Mouse (Mus musculus): ENCODE results near the gene Pdcd1.

- TF ChIP-seq CTCF (conservative IDR thresholded peaks at IDR 0.05; ENCODE audit: low read length): no peak
- no peak for TF ChIP-seq NANOG (IDR thresholded peaks at IDR 0.05; ENCODE audit: borderline replicate concordance, low read length)
Measured at GRCm38 (mm10) chr1:94086311-94086898, 34.1 kb upstream of the Pdcd1 start.

Data from E14TG2a.4 (cell line).